Mouse (Mus musculus): ENCODE measurements around the gene Gng7.

- TF ChIP-seq CTCF (IDR thresholded peaks at IDR 0.05; ENCODE audit: low read depth) = peak; percentile 69
- TF ChIP-seq EP300 (IDR thresholded peaks at IDR 0.05; ENCODE audit: low read depth) = no peak
Measured at GRCm38 (mm10) chr10:81016645-81017044, 1.9 kb upstream of the Gng7 start.
